10 mouse cellular contexts compared by ENCODE assay signal in the genomic region with DNA sequence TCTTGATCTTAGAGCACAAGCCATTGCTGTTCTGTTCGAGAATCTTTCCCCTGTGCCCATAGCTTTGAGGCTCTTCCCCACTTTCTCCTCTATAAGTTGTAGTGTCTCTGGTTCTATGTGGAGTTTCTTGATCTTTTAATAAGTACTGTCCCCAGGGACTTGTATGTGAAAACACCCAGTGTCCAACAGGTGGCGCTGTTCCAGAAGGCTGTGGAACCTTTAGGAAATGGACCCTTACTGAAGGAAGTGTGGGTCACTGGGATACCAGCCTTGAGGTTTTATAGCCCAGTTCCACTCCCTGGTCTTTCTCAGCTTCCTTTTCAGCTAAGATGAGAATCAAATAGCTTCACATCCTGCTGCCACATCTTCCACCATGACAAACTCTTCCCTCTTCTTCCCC.
A peak's percentile ranks its signal among the peaks of the same experiment; 100 is the strongest.
DNase-seq lines count a peak whose midpoint lies in the region; ATAC-seq lines count a peak whose summit lies in the region.
"Had no signal": no experiment of that assay in that cellular context is flagged by ENCODE, and none has a peak within 500 bp of the region (broad histone marks: within the 10 kb centered on the region; RNA-seq: fewer than 3 reads in every experiment).

No protein-coding gene starts in this region.

- no peak overlapping the region for H3K27ac ChIP-seq in forebrain, embryonic 14.5 days (ENCODE audit: low read depth, low read length)
- no peak overlapping the region for H3K27ac ChIP-seq in forebrain, embryonic 13.5 days
- H3K27ac ChIP-seq in neural tube, embryonic 15.5 days (replicated peaks): no peak overlapping the region
- no peak overlapping the region for H3K27ac ChIP-seq in liver, embryonic 13.5 days
- H3K27ac ChIP-seq: hindbrain, embryonic 15.5 days; neural tube, embryonic 12.5 days had no signal

- no peak overlapping the region for H3K9ac ChIP-seq in forebrain, embryonic 14.5 days (ENCODE audit: low read length)
- H3K9ac ChIP-seq in forebrain, embryonic 13.5 days: no peak overlapping the region
- H3K9ac ChIP-seq in neural tube, embryonic 15.5 days (replicated peaks): no peak overlapping the region
- H3K9ac ChIP-seq in liver, embryonic 13.5 days: no peak overlapping the region
- H3K9ac ChIP-seq: hindbrain, embryonic 15.5 days; neural tube, embryonic 12.5 days had no signal

- H3K27me3 ChIP-seq in forebrain, embryonic 14.5 days (replicated peaks; ENCODE audit: control insufficient read depth, insufficient read depth, low read length): no peaks in the 10 kb centered on the region
- no peaks in the 10 kb centered on the region for H3K27me3 ChIP-seq in forebrain, embryonic 13.5 days
- no peaks in the 10 kb centered on the region for H3K27me3 ChIP-seq in neural tube, embryonic 15.5 days (replicated peaks)
- H3K27me3 ChIP-seq in liver, embryonic 13.5 days: no peaks in the 10 kb centered on the region
- H3K27me3 ChIP-seq: hindbrain, embryonic 15.5 days; neural tube, embryonic 12.5 days had no signal

- DNase-seq in forebrain, embryonic 14.5 days (ENCODE audit: low spot score): peak; percentile 53
- peak; percentile 41 for DNase-seq in neural tube, embryonic 10.5 days (ENCODE audit: extremely low spot score, low spot score)
- DNase-seq in c-Kit-negative CD71-positive TER-119-positive erythroid progenitor cells, embryonic 14.5 days (ENCODE audit: low read depth, low spot score): peak; percentile 31
- peak; percentile 24 for DNase-seq in liver, embryonic 13.5 days
- peak; percentile 43 to 79 for DNase-seq in spleen, postnatal 4 days (ENCODE audit: low spot score in 2 of 2)

- WGBS in forebrain, embryonic 14.5 days: 37% methylated on average over 2 of the region's 2 CpGs
- 40% methylated on average over 2 of the region's 2 CpGs for WGBS in forebrain, embryonic 13.5 days
- WGBS in neural tube, embryonic 15.5 days: 33% methylated on average over 2 of the region's 2 CpGs
- 25% methylated on average over 2 of the region's 2 CpGs for WGBS in liver, embryonic 13.5 days (ENCODE audit: insufficient replicate concordance)

- no peaks in the 10 kb centered on the region for H3K36me3 ChIP-seq in forebrain, embryonic 14.5 days (ENCODE audit: control insufficient read depth, insufficient read depth, low read length)
- H3K36me3 ChIP-seq in forebrain, embryonic 13.5 days (ENCODE audit: poor library complexity, severe bottlenecking): no peaks in the 10 kb centered on the region
- no peaks in the 10 kb centered on the region for H3K36me3 ChIP-seq in neural tube, embryonic 15.5 days
- no peaks in the 10 kb centered on the region for H3K36me3 ChIP-seq in liver, embryonic 13.5 days
- H3K36me3 ChIP-seq: hindbrain, embryonic 15.5 days; neural tube, embryonic 12.5 days had no signal

- no peak overlapping the region for H3K4me3 ChIP-seq in forebrain, embryonic 14.5 days (ENCODE audit: low read depth, low read length)
- no peak overlapping the region for H3K4me3 ChIP-seq in forebrain, embryonic 13.5 days
- H3K4me3 ChIP-seq in neural tube, embryonic 15.5 days (replicated peaks): no peak overlapping the region
- H3K4me3 ChIP-seq in liver, embryonic 13.5 days (replicated peaks): no peak overlapping the region
- H3K4me3 ChIP-seq: hindbrain, embryonic 15.5 days; neural tube, embryonic 12.5 days had no signal

- H3K9me3 ChIP-seq in forebrain, embryonic 14.5 days (replicated peaks; ENCODE audit: control insufficient read depth, low read length): no peaks in the 10 kb centered on the region
- H3K9me3 ChIP-seq in forebrain, embryonic 13.5 days (replicated peaks): no peaks in the 10 kb centered on the region
- H3K9me3 ChIP-seq in neural tube, embryonic 15.5 days (replicated peaks): no peaks in the 10 kb centered on the region
- no peaks in the 10 kb centered on the region for H3K9me3 ChIP-seq in liver, embryonic 13.5 days (replicated peaks)
- H3K9me3 ChIP-seq: hindbrain, embryonic 15.5 days; neural tube, embryonic 12.5 days had no signal

- no peak for ATAC-seq in forebrain, embryonic 14.5 days
- no peak for ATAC-seq in forebrain, embryonic 13.5 days
- ATAC-seq in neural tube, embryonic 15.5 days (ENCODE audit: low FRiP score): no peak
- ATAC-seq in liver, embryonic 13.5 days (ENCODE audit: low read depth): no peak
- ATAC-seq in erythroid progenitor cell, adult 5-6 weeks (replicated peaks; ENCODE audit: low FRiP score, poor library complexity, severe bottlenecking): no peak

- H3K4me2 ChIP-seq in forebrain, embryonic 14.5 days (ENCODE audit: low read length): no peak overlapping the region
- H3K4me2 ChIP-seq in forebrain, embryonic 13.5 days: no peak overlapping the region
- no peak overlapping the region for H3K4me2 ChIP-seq in neural tube, embryonic 15.5 days
- no peak overlapping the region for H3K4me2 ChIP-seq in liver, embryonic 13.5 days
- H3K4me2 ChIP-seq: hindbrain, embryonic 15.5 days; neural tube, embryonic 12.5 days had no signal

- H3K4me1 ChIP-seq in forebrain, embryonic 14.5 days (ENCODE audit: control insufficient read depth, insufficient read depth, low read length): no peaks in the 10 kb centered on the region
- no peaks in the 10 kb centered on the region for H3K4me1 ChIP-seq in forebrain, embryonic 13.5 days
- no peaks in the 10 kb centered on the region for H3K4me1 ChIP-seq in neural tube, embryonic 15.5 days
- H3K4me1 ChIP-seq in liver, embryonic 13.5 days (replicated peaks): no peaks in the 10 kb centered on the region
- H3K4me1 ChIP-seq: hindbrain, embryonic 15.5 days; neural tube, embryonic 12.5 days had no signal
